Mouse (Mus musculus) liver (tissue): ENCODE results near the gene Ppp1cb.
"Not testable (repeated sequence)": the region's sequence is repeated elsewhere in the genome, so short reads cannot be mapped to it uniquely, and the experiment has no call there.

Experiments used
- DNase-seq: peaks from one replicate; pipeline ENCODE4 v3.0.0-alpha.2; 2020; ENCODE audit warnings: mixed read lengths

Ppp1cb gene

GRCm38 (mm10) chr5:32458408-32459143 is at the start of gene Ppp1cb:
Gene Ppp1cb (plus strand): TSS chr5:32458843.
- peak; percentile 100 for DNase-seq

GRCm38 (mm10) chr5:32409747-32410146 is 48.9 kb upstream of the Ppp1cb start:
- DNase-seq, result no peak

DNA sequence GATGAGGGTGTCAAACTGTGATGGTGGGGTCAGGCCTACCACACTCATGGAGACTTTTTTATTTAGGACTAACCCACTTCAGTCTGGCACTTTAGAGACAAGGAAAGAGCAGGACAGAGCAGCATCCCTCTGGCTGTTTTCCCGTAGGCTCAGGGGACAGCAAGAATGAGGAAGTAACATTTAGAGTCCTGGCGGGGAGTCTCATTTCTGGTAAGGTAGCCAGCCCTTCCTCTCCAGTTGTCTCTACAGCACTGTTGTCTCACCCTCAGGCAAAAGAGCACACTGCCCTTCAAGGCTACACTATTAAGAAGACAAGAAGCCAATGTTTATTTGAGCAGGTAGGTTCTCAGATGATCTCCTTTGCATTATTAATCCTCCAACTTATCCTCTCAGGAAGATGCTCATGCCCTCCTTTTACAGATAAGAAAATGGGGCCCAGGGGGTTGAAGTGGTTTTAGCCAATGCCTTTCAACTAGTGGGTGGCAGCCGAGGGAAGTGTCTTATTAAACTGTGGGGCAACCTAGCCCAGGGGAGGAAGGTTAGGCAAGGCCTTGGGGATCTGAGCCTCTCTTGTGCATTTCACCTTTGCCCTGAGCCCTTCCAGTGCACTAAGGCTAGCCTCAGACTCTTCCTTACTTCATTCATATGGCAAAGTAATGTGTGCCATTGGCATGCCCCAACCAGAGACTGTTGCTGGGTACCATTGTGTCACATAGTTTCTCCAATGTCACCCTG is 47.5 kb upstream of the Ppp1cb start:
- no peak for DNase-seq

DNA sequence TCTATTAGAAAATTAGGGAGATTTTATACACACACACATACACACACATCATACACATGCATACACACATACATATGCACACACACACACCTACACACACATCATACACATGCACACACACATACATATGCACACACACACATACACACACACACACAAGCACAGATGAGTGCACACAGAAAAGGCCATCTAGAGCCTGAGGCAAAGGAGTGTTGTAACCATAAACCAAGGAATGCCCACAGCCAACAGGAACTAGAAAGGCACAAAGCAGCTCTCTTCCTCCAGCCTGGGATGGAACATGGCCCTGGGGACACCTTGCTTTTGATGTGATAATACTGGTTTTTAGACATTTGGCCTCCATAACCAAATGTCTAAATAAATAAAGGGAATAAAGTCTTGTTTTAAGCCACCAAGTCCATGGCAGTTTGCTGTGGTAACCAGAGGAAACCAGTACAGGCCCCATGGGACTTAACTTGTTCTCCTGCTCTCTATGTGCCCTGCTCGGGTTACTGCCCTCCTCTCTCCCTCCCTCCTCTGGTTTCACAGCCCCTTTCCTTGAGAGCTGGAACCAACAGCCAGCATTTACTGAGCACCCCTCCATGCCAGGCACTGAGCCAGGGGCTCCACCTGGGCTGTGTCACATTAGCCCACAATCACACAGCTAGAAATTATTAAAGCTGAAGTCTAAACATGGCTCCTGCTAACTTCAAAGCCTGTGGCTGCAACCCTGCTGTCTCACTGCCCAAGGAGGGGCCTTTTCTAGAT is 46.3 kb upstream of the Ppp1cb start:
- no peak for DNase-seq

DNA sequence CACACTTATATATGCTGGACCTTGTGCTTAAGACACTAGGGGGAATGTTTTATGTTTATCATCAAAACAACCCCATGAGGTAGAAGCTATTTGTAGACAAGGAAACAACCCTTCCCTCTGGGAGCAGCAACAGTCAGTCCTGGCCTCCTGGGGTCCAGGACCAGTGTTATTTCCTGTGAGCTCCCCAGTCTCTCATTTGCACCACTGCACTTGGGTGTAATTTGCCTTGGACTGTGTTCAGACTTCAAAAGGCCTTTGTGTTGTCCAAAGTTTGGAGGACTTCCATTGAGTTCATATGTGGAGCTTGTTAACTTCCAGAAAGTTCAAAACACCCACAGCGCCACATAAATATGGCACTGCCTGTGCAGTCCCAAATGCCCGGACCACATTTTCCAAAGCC is 45.6 kb upstream of the Ppp1cb start:
- DNase-seq, result no peak

- DNase-seq, result no peak
Measured at GRCm38 (mm10) chr5:32413569-32413968, 45.1 kb upstream of the Ppp1cb start.

DNA sequence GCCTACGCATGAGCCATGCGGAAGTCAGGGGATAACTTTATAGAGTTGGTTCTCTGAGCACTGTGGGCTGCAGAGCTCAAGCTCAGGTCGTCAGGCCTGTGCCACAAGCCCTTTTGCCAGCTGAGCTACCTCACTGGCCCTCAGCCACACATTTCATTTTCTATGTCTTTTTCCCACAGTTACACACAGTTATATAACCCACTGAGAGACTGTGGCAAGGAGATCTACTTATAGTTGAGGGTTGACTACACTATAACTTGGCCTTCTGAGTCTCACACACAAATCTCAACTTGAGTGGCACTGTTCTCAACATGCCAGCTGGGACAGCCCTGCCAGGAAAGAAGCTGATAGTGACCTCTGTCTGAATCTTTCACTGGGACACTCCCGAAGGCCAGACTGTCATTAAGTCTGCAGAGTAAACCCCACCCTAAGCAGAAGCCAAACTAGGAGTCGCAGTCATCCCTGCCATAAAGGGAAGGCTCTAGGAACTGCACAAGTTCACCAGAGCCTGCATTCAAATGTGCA is 44.1 kb upstream of the Ppp1cb start:
- DNase-seq, result no peak

GRCm38 (mm10) chr5:32415554-32415953 is 43.1 kb upstream of the Ppp1cb start:
- no peak for DNase-seq

- no peak for DNase-seq
Measured at GRCm38 (mm10) chr5:32416881-32417280, 41.8 kb upstream of the Ppp1cb start.

DNA sequence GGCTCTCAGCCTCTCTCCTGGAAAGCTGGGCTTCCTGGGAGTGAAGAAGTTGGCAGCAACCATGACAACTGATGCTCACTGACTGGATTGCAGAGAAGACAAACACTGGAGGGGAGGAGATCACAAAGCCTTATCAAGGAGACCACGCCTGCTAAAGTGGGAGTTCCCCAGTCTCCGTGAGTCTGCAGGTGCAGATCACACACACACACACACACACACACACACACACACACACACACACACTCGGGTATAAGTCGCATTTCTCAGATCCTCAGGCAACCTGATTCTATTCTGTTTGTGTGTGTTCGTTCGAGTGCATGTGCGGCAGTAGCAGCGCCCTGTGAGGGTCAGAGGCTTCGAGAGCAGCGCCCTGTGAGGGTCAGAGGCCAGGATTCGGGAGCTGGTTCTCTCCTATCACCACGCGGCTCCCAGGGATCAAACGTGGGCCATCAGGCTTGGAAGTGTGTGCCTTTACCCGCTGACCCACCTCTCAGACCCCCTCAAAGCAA is 36.5 kb upstream of the Ppp1cb start:
- peak; percentile 21 for DNase-seq

DNA sequence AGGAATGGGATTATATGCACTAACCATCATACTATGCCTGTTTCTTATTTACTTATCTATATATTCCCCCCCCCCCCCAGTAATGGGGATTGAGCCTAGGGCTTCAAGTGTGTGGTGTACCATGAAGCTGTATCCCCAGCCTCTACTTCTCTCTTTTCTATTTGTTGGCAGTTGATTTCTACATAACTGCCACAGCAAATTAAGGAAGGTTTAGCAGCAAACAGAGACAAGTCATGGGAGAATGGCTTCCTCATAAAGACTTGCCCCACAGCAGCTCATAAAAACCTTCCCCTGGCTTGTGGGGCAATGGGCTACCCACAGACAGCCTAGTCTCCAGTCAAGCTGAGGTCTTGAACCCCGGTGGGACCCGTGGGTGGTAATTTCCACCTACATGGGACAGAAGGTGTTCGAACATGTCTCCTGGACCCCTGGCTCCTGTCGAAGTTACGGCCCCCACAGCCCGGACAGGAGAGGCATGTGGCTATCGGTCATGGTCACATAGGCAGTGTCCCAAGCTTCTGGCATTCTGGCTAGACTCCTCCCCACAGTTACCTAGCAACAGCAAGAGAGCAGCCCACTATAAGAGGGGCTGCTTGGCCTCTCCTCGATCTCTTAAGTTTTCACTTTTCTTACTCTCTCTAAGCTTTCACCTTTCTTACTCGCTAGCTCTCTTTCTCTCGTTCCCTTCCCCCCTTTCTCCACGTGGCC is 35.1 kb upstream of the Ppp1cb start:
- no peak for DNase-seq

DNA sequence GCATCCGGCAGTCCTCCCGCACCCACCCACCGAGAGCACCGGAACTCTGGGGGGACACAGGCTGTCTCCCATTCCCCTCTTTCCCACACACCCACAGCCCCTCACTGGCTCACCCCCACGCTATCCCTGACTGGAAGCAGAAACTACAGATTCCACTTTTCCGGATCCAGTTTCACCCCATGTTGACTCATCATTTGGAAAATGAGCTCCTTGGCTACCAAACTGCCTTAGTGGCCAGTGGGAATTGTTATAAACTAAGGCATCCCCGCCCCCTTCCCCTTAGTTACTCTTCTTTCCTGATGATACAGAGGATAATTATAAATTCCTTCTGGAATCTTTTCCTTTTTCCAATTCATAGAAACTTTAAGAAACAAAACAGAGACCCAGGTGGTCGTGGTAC is 34.2 kb upstream of the Ppp1cb start:
- DNase-seq, result no peak

- no peak for DNase-seq
Measured at GRCm38 (mm10) chr5:32425485-32426171, 33.0 kb upstream of the Ppp1cb start.

DNA sequence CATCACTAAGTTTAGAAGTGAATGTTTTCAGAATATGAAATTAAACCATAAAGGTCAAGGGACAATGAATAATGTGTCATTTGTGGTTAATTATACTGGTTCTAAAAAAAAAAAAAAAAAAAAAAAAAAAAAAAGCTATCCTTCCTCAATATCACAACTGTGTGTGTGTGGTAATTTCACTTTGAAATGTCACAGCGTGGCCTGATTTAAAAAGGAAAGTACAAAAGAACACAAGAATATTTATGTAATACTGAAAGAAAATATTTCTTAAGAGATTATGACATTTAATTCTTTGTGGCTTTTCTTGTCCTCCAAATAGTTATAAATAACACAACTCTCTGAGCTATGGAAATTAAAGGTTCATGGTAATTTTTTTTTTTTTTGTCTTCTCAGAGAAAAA is 28.2 kb upstream of the Ppp1cb start:
- no peak for DNase-seq

- DNase-seq, result not testable (repeated sequence)
Measured at GRCm38 (mm10) chr5:32434346-32434745, 24.3 kb upstream of the Ppp1cb start.

- no peak for DNase-seq
Measured at GRCm38 (mm10) chr5:32435612-32436011, 23.0 kb upstream of the Ppp1cb start.

DNA sequence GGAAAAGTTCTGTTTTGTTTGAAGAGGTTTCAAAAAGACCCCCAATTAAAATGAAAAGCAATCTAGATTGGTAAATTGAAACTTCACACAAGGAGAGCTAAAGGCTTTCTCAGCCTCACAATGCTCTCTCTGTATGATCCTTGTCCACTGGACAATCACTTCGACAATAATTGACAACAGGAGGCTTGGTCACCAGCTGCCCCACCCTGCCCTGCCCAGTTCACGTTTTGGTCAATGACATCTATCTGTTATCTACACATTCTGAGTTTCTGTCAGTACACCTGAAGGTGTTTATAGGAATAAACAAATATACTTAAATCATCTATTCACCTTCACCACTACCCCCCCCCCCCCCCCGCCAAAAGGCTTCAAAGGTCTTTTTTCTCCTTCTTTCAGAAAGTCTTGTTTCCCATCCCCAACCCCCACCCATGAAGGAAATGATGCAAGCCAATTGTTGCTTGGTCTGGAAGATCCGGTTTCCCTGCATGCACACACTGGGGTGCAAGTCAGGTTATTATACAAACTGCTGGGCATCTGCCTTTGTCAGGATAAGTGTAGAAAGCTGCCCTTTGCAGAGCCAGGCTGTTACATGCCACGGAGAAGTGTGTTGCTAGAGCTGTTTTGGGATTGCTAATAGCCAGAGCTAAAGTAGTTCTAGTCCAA is 20.6 kb upstream of the Ppp1cb start:
- no peak for DNase-seq

- DNase-seq, result no peak
Measured at GRCm38 (mm10) chr5:32438564-32438922, 20.1 kb upstream of the Ppp1cb start.

DNA sequence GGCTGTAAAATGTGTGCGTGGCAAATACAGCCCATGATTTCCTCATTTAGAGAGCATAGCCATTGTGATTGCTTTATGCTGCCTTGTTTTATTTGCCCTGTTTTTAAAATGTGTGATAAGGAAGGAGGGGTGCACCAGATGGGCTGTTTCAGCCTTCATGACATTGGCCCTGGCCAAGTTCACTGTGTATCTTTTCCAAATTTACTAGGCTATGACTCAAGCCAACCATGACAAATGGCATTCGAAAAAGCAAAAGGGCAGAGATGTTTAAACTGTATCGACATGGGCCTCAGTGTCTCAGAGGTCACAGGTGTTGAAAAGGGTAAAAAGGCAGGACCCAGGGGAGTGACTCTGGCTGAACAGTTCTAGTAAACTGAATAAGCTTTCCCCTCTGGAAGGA is 17.3 kb upstream of the Ppp1cb start:
- no peak for DNase-seq

DNA sequence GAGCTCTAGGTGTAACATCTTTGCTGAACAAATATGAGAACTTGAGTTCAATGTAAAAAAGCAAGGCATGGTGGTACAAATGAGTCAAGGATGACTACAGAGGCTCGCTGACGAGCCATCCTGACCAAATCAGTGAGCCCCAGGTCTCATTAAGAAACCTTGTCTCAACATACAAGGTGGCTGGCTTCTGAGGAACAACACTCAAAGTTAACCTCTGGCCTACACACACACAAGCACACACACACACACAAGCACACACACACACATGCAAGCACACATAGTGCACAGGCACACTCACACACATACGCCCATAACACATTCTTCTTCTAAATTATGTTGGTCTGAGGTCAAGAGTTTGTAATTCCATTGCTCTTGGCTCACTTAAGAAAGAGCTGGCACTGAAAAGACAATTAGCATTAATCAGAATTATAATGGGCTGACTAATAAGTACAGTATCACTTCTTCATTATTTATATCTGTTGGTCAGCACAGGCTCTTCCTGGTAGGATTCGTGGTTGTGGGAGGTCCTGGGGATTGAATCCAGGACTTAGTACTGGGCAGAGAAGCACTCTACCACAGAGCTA is 16.6 kb upstream of the Ppp1cb start:
- DNase-seq, result no peak

- no peak for DNase-seq
Measured at GRCm38 (mm10) chr5:32443906-32444305, 14.7 kb upstream of the Ppp1cb start.
